Mouse (Mus musculus) T-helper 2 cell (primary cell): ENCODE data around the gene Tmco5.

ENCODE experiments used
- in situ Hi-C: fragments of 300-600 bp; cut with MboI, MseI; formaldehyde crosslinking; loops from one replicate; pipeline ENCODE4 v1.15.1; 2025; ENCODE audit warnings: high pct_unique_total_duplicates

The Tmco5 gene

DNA sequence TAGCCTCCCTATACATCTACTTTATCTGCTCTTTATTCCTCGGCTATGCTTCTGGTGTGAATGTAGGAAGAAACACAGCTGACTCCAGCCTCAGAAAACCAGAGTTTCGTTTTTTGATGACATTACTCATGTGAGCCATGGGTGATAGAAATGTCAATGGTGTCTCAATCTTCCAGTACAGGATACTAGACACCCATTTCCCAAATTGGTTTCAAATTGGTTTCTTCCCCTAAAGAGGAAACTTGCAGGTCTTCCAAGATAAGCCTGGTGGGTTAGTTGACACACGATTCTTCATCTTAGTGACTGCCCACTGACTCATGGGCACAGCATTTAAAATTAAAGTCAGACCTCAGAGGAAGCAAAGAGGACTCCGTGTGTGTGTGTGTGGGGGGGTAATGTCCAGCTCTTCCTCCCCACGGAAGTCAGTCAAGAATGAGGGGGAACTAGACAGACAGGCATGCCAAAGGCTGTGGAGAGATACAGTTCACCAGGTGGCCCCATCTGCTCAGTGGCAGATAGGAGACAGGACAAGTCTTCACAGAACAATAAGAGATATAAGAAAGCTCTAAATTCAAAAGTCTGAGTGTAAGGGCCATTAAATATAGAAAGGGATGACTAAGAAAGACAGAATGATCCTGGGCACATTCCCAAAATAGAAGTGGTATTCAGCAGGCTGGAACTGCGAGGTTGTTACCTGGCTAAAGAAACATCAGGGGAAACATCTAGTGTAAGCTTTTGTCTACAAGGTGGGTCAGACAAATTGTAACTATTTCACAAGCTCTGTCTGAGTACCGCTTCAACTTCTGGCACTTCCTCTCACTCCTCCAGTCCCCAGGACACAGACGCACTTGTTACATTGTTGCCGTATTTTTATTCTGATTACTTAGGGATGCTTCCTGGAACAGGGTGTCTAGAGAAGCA, 44.3 kb downstream of the Tmco5 start:
- in situ Hi-C loops: no loop called here

GRCm38 (mm10) chr2:116923684-116924083, 45.2 kb downstream of the Tmco5 start:
- in situ Hi-C loops: no loop called here

- in situ Hi-C loops: no loop called here
These were observed 45.8 kb downstream of the Tmco5 start for GRCm38 (mm10) chr2:116924292-116924691.

GRCm38 (mm10) chr2:116925230-116925629, 46.7 kb downstream of the Tmco5 start:
- in situ Hi-C loops: no loop called here

DNA sequence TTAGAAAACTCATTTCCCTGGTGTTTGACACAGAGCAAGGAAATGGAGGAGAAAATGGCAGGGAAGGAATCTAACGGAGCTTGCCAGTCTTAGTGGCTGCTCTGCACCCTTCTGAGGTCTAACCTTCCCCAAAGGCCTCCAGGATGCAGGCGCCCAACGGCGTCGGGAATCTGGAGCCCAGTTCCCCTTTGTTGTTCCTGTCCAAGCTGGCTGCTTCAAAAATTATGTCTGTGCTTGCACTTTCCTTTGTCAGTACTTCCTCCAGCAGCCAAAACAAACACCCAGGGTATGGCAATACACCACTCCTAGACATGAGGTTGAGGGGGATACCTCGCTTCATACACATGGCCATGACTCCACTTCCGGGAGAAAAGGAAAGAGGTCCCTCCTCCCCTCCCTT, 53.7 kb downstream of the Tmco5 start:
- in situ Hi-C loops: loop anchor here (10.0 kb wide), 1 partner anchor 497 kb away; no protein-coding TSS in a partner anchor

- in situ Hi-C loops: loop anchor here (10.0 kb wide), 1 partner anchor 499 kb away; no protein-coding TSS in a partner anchor
These were observed 55.7 kb downstream of the Tmco5 start for GRCm38 (mm10) chr2:116934236-116934635.

GRCm38 (mm10) chr2:116934776-116935175, 56.3 kb downstream of the Tmco5 start:
- in situ Hi-C loops: loop anchor here (10.0 kb wide), 1 partner anchor 500 kb away; no protein-coding TSS in a partner anchor

GRCm38 (mm10) chr2:116936371-116936770, 57.9 kb downstream of the Tmco5 start:
- in situ Hi-C loops: loop anchor here (10.0 kb wide), 1 partner anchor 502 kb away; no protein-coding TSS in a partner anchor

GRCm38 (mm10) chr2:116937166-116937565, 58.7 kb downstream of the Tmco5 start:
- in situ Hi-C loops: loop anchor here (10.0 kb wide), 1 partner anchor 502 kb away; no protein-coding TSS in a partner anchor

GRCm38 (mm10) chr2:116941816-116942215, 63.3 kb downstream of the Tmco5 start:
- in situ Hi-C loops: loop anchor here (10.0 kb wide), 1 partner anchor 623 kb away; no protein-coding TSS in a partner anchor
